Mouse (Mus musculus) duodenum, adult 2 months (tissue): ENCODE data around the gene Zfp872. TPM values are rescaled to one million over a fixed set of nuclear protein-coding genes. Genes with fewer than 3 reads are reported as not detected.

Experiments used
- polyA plus RNA-seq: library from polyadenylated mRNA; depleted of rRNA; stranded (reverse); fragments of >200 nt; gene quantifications from 2 replicates; pipeline ENCODE4 v1.2.3, GENCODE M21; 2012; ENCODE audit warnings: low replicate concordance; rRNA removed

Gene Zfp872
- not detected in 2 replicates for polyA plus RNA-seq

DNA sequence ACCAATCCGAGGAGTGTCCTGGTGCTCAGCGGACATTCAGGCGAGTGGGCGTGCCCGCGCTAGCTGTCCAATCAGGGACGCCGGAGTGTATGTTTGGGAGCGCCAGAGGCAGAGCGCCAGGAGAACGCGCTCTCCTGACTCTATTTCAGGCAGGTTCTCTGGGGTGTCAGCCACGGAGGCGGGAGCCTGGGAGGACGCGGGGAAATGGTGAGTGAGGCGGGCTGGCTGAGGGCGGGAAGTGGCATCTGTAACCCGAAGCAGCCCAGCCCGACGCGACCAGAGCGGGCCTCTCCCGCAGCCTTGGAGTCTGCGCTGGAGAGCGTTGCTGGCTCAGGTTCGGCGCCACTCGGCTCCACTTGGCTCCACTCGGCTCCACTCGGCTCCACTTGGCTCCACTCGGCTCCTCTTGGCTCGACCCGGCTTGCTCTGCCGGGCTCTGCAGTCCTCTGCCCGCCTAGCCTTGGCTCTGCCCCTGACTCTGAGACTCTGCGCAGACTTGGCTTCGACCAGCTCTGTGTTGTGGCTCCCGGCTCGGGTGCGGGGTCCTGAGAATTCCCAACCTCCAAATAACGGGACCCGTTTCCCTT, at the start of gene Zfp872:
Gene Zfp872, plus strand, starts transcription at position 66 of the 587 bp plus-strand sequence.

GRCm38 (mm10) chr9:22156497-22157245, 31.2 kb upstream of the Zfp872 start, which contains the start of gene Pigyl:
Gene Pigyl, plus strand, starts transcription at chr9:22156846.

GRCm38 (mm10) chr9:22225581-22226388, 37.9 kb downstream of the Zfp872 start, which contains the start of gene Zfp809:
Gene Zfp809, plus strand, starts transcription at chr9:22225714.

Other genes starting within 250 kb of the Zfp872 start
- gene Swsap1, start 232.3 kb upstream of the Zfp872 start, polyA plus RNA-seq, result 5.6 and 8.0 TPM in 2 replicates
- 2.4 and 3.9 TPM in 2 replicates for gene Epor, start 224.6 kb upstream of the Zfp872 start, polyA plus RNA-seq
- gene Rgl3, start 198.6 kb upstream of the Zfp872 start, polyA plus RNA-seq, result 2.9 and 12.6 TPM in 2 replicates
- gene Ccdc151, start 185.5 kb upstream of the Zfp872 start, polyA plus RNA-seq, result 0.17 TPM in 1 of 2 replicates, not detected in the other
- 118 and 211 TPM in 2 replicates for gene Prkcsh, start 185.3 kb upstream of the Zfp872 start, polyA plus RNA-seq
- gene Elavl3, start 136.1 kb upstream of the Zfp872 start, polyA plus RNA-seq, result 0.13 and 0.46 TPM in 2 replicates
- not detected in 2 replicates for gene Gm49318, start 116.8 kb upstream of the Zfp872 start, polyA plus RNA-seq
- 8.8 and 9.9 TPM in 2 replicates for gene Zfp653, start 116.7 kb upstream of the Zfp872 start, polyA plus RNA-seq
- gene Ecsit, start 102.7 kb upstream of the Zfp872 start, polyA plus RNA-seq, result 48.2 and 51.0 TPM in 2 replicates
- gene Cnn1, start 88.9 kb upstream of the Zfp872 start, polyA plus RNA-seq, result 144 and 245 TPM in 2 replicates
- 118 and 169 TPM in 2 replicates for gene Elof1, start 70.9 kb upstream of the Zfp872 start, polyA plus RNA-seq
- 197 and 274 TPM in 2 replicates for gene Acp5, start 52.4 kb upstream of the Zfp872 start, polyA plus RNA-seq
- gene Pigyl, start 31.2 kb upstream of the Zfp872 start, polyA plus RNA-seq, result 40.5 and 49.4 TPM in 2 replicates
- gene Zfp809, start 37.6 kb downstream of the Zfp872 start, polyA plus RNA-seq, result 3.2 and 8.3 TPM in 2 replicates
- gene Zfp599, start 71.8 kb downstream of the Zfp872 start, polyA plus RNA-seq, result 0.05 TPM in 1 of 2 replicates, not detected in the other
- 1.0 and 1.6 TPM in 2 replicates for gene Zfp810, start 119.6 kb downstream of the Zfp872 start, polyA plus RNA-seq
- 0.43 and 1.8 TPM in 2 replicates for gene Anln, start 201.1 kb downstream of the Zfp872 start, polyA plus RNA-seq
- gene 9530077C05Rik, start 223.4 kb downstream of the Zfp872 start, polyA plus RNA-seq, result 0.18 and 0.31 TPM in 2 replicates